Mouse (Mus musculus) cortical plate, adult 2 months (tissue): ENCODE measurements around the gene Kyat1.

Experiments used
- CTCF ChIP-seq: fragments of 200-500 bp; IDR thresholded peaks from 2 replicates; pipeline ENCODE4 v1.5.1; 2011; ENCODE audit warnings: mild to moderate bottlenecking, control low read depth, low read length; ENCODE audit not compliant: insufficient read depth; ENCODE audit errors: extremely low read depth
- POLR2A ChIP-seq: fragments of 200-500 bp; IDR thresholded peaks from 2 replicates; pipeline ENCODE4 v1.6.1; 2011; ENCODE audit warnings: mild to moderate bottlenecking, low read length, control low read depth; ENCODE audit not compliant: insufficient read depth; ENCODE audit errors: extremely low read depth

DNA sequence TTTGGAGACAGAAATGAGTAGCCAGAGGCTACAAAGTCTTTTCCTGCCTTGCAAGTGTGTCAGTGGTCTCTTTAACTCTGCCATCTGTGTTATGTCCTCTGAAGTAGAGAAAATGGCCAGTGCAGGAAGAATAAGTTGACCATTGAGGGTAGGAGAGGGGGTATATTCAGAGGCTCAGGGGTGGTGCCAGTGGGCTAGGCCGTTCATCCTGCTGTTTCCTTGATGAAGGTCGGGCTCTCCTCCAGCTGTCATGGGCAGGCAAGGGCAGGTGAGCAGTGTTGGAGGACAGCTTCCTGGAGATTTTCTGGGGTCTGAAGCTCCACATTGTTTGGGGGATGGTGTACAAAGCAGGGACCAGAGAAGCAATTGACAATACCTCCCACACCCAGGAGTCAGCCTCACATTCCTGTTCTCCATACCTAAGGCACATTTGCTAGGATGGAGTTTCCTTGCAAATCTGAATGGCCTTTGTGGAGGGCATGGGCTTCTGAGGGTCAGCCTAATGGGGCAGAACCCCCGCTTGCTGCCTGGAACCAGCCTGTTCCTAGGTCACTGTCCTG lies 33.3 kb upstream of the Kyat1 start:
- TF ChIP-seq POLR2A = no peak
- TF ChIP-seq CTCF = no peak
